Mouse (Mus musculus): ENCODE data around the gene Barx1.

- TF ChIP-seq POLR2AphosphoS5 (IDR thresholded peaks at IDR 0.05; ENCODE audit: borderline replicate concordance, low read depth, low read length) (no peak), POLR2A (IDR thresholded peaks at IDR 0.05; ENCODE audit: control insufficient read depth in 1 of 2, insufficient read depth in 1 of 2, low read depth in 1 of 2, low read length in 2 of 2, poor library complexity in 1 of 2) (no peak)
Observed at GRCm38 (mm10) chr13:48679351-48679750, 16.6 kb downstream of the Barx1 start.

Data from MEL (cell line).